Mouse (Mus musculus) stomach, postnatal 0 days (tissue): ENCODE measurements at regions not wholly inside any gene's neighbourhood (a gene's known extent, or its start where the extent isn't known, plus 50 kb on each side); places are given as distances from the start of the nearest gene placed in this dataset.

ENCODE experiments used
- ATAC-seq: fragments of 200-750 bp; cut with Nextera tagmentation; 2 replicates; pipeline ENCODE4 v1.8.0; 2017; ENCODE audit not compliant: low FRiP score, low TSS enrichment
- DNase-seq: peaks from one replicate; pipeline ENCODE4 v3.0.0-alpha.2; 2016; ENCODE audit warnings: low spot score
- H3K27ac ChIP-seq: fragments of 300-500 bp; sonication (generic); replicated peaks from 2 replicates; pipeline ENCODE4 v1.5.1; 2014; ENCODE audit warnings: mild to moderate bottlenecking, control low read depth
- H3K27me3 ChIP-seq: fragments of 300-500 bp; sonication (generic); 2 replicates; pipeline ENCODE4 v1.6.1; 2014; ENCODE audit warnings: low read length; ENCODE audit not compliant: control insufficient read depth, insufficient read depth
- H3K36me3 ChIP-seq: fragments of 300-500 bp; sonication (generic); 2 replicates; pipeline ENCODE4 v1.6.1; 2014; ENCODE audit warnings: low read length, mixed read lengths; ENCODE audit not compliant: control insufficient read depth, insufficient read depth
- H3K4me1 ChIP-seq: fragments of 300-500 bp; sonication (generic); replicated peaks from 2 replicates; pipeline ENCODE4 v1.6.1; 2014; ENCODE audit warnings: antibody characterized with exemption; ENCODE audit not compliant: control insufficient read depth, insufficient read depth
- H3K4me2 ChIP-seq: fragments of 300-500 bp; sonication (generic); replicated peaks from 2 replicates; pipeline ENCODE4 v1.6.1; 2014; ENCODE audit warnings: low read depth, mild to moderate bottlenecking, control low read depth, moderate library complexity
- H3K4me3 ChIP-seq: fragments of 300-500 bp; sonication (generic); 2 replicates; pipeline ENCODE4 v1.5.1; 2014; ENCODE audit warnings: low read depth, low read length, control low read depth
- H3K9ac ChIP-seq: fragments of 300-500 bp; sonication (generic); 2 replicates; pipeline ENCODE4 v1.6.1; 2014; ENCODE audit warnings: mild to moderate bottlenecking, low read length, control low read depth, mixed read lengths
- H3K9me3 ChIP-seq: fragments of 300-500 bp; sonication (generic); 2 replicates; pipeline ENCODE4 v1.6.1; 2016; ENCODE audit warnings: low read length; ENCODE audit not compliant: control insufficient read depth
- CTCF ChIP-seq: IDR thresholded peaks from 2 replicates; pipeline ENCODE4 v1.5.1; 2016; ENCODE audit warnings: antibody characterized with exemption, low read depth, mild to moderate bottlenecking, moderate library complexity
- EP300 ChIP-seq: optimal IDR thresholded peaks from 2 replicates; pipeline ENCODE3; 2016; ENCODE audit warnings: antibody characterized with exemption
- WGBS: fragments of 180-500 bp; shearing (Covaris S2); extraction: QIAGEN DNeasy Blood & Tissue Kit; methylation state at CpG from one replicate; pipeline ENCODE4 v1.1.7; 2014; 5-methylcytosine and 5-hydroxymethylcytosine counted together

GRCm38 (mm10) chr11:89175511-89175910 lies 101.9 kb downstream of the Gm525 start:
- TF ChIP-seq EP300 (no peak), CTCF (no peak)
- no peaks in the 10 kb centered on the region for H3K4me1 ChIP-seq
- 0 out of 2 replicates have a peak overlapping the region, but pooled peaks have one; percentile 23 for H3K4me2 ChIP-seq
- no peak overlapping the region for H3K4me3 ChIP-seq
- H3K36me3 ChIP-seq = no peaks in the 10 kb centered on the region
- ATAC-seq = peak; percentile 51; the same call in 1 of the 2 replicates
- 7% methylated on average over 9 of the region's 9 CpGs for WGBS
- H3K9me3 ChIP-seq = no peaks in the 10 kb centered on the region
- H3K27ac ChIP-seq = no peak overlapping the region
- DNase-seq = peak; percentile 24
- H3K27me3 ChIP-seq = no peaks in the 10 kb centered on the region
- H3K9ac ChIP-seq = no peak overlapping the region

GRCm38 (mm10) chr11:89174967-89175366 lies 101.3 kb downstream of the Gm525 start:
- Histone ChIP-seq H3K9ac (no peak overlapping the region), H3K4me1 (no peaks in the 10 kb centered on the region), H3K36me3 (no peaks in the 10 kb centered on the region), H3K4me3 (no peak overlapping the region), H3K4me2 (no peak overlapping the region), H3K9me3 (no peaks in the 10 kb centered on the region), H3K27ac (no peak overlapping the region), H3K27me3 (no peaks in the 10 kb centered on the region)
- no peak for ATAC-seq
- WGBS = 34% methylated on average over 6 of the region's 6 CpGs
- no peak for DNase-seq
- TF ChIP-seq EP300 (no peak), CTCF (no peak)

GRCm38 (mm10) chr11:89165278-89165677 lies 91.6 kb downstream of the Gm525 start:
- no peaks in the 10 kb centered on the region for H3K9me3 ChIP-seq
- ATAC-seq (no peak), DNase-seq (peak; percentile 84)
- H3K27ac ChIP-seq = no peak overlapping the region
- no peaks in the 10 kb centered on the region for H3K27me3 ChIP-seq
- H3K4me2 ChIP-seq = no peak overlapping the region
- 9% methylated on average over 6 of the region's 6 CpGs for WGBS
- H3K36me3 ChIP-seq = no peaks in the 10 kb centered on the region
- TF ChIP-seq CTCF = peak; percentile 97
- no peak for TF ChIP-seq EP300
- H3K4me1 ChIP-seq = no peaks in the 10 kb centered on the region
- H3K9ac ChIP-seq = no peak overlapping the region
- no peak overlapping the region for H3K4me3 ChIP-seq

- H3K4me3 ChIP-seq = no peak overlapping the region
- WGBS = 64% methylated on average over 13 of the region's 13 CpGs
- H3K27me3 ChIP-seq = no peaks in the 10 kb centered on the region
- H3K36me3 ChIP-seq = no peaks in the 10 kb centered on the region
- TF ChIP-seq EP300 (no peak), CTCF (no peak)
- H3K4me1 ChIP-seq = no peaks in the 10 kb centered on the region
- H3K9me3 ChIP-seq = no peaks in the 10 kb centered on the region
- no peak overlapping the region for H3K9ac ChIP-seq
- H3K27ac ChIP-seq = no peak overlapping the region
- no peak for ATAC-seq
- DNase-seq = no peak
- H3K4me2 ChIP-seq = no peak overlapping the region
Measured at GRCm38 (mm10) chr11:89153466-89154406, 80.1 kb downstream of the Gm525 start.

GRCm38 (mm10) chr11:89147990-89148389 lies 74.3 kb downstream of the Gm525 start:
- Histone ChIP-seq H3K27me3 (no peaks in the 10 kb centered on the region), H3K36me3 (no peaks in the 10 kb centered on the region), H3K4me3 (no peak overlapping the region), H3K9ac (no peak overlapping the region), H3K4me1 (no peaks in the 10 kb centered on the region), H3K9me3 (no peaks in the 10 kb centered on the region), H3K4me2 (no peak overlapping the region), H3K27ac (no peak overlapping the region)
- 86% methylated on average over 8 of the region's 8 CpGs for WGBS
- DNase-seq (no peak), ATAC-seq (no peak)
- no peak for TF ChIP-seq CTCF
- TF ChIP-seq EP300 = no peak

- 51% methylated on average over 19 of the region's 19 CpGs for WGBS
Measured at GRCm38 (mm10) chr11:89145281-89145945, 71.8 kb downstream of the Gm525 start.

More at GRCm38 (mm10) chr11:89145281-89145945, 71.8 kb downstream of the Gm525 start:
- ATAC-seq = no peak
- no peak overlapping the region for H3K4me2 ChIP-seq
- no peaks in the 10 kb centered on the region for H3K27me3 ChIP-seq
- no peak for TF ChIP-seq CTCF
- TF ChIP-seq EP300 = no peak
- H3K27ac ChIP-seq = no peak overlapping the region
- no peak for DNase-seq
- no peaks in the 10 kb centered on the region for H3K36me3 ChIP-seq
- no peaks in the 10 kb centered on the region for H3K9me3 ChIP-seq
- no peak overlapping the region for H3K9ac ChIP-seq
- H3K4me1 ChIP-seq = no peaks in the 10 kb centered on the region
- H3K4me3 ChIP-seq = no peak overlapping the region
